Comparison of ENCODE assay signal across 9 mouse cellular contexts in genomic region chr4:53595246-53596062, GRCm38 (mm10). TPM values are rescaled to one million over a fixed set of nuclear protein-coding genes. Genes with fewer than 3 reads are reported as not detected.
DNase-seq lines count a peak whose midpoint lies in the region; ATAC-seq lines count a peak whose summit lies in the region.
"Had no signal": no experiment of that assay in that cellular context is flagged by ENCODE, and none has a peak within 500 bp of the region (broad histone marks: within the 10 kb centered on the region; RNA-seq: fewer than 3 reads in every experiment).

No protein-coding gene starts in this region.

- 0 out of 2 replicates have a peak, but pooled peaks cover 9% of the 10 kb centered on the region for H3K4me1 ChIP-seq in intestine, embryonic 15.5 days (replicated peaks)
- H3K4me1 ChIP-seq in midbrain, embryonic 15.5 days: 0 out of 2 replicates have a peak, but pooled peaks cover 6% of the 10 kb centered on the region
- H3K4me1 ChIP-seq: embryonic facial prominence, embryonic 15.5 days had no signal

- no peaks in the 10 kb centered on the region for H3K9me3 ChIP-seq in intestine, embryonic 15.5 days
- H3K9me3 ChIP-seq in midbrain, embryonic 15.5 days: no peaks in the 10 kb centered on the region
- H3K9me3 ChIP-seq: embryonic facial prominence, embryonic 15.5 days had no signal

- peak; percentile 94 for ATAC-seq in intestine, embryonic 15.5 days
- peak; percentile 46 for ATAC-seq in midbrain, embryonic 15.5 days (replicated peaks)

- intact Hi-C loops in left cerebral cortex, postnatal 4 days (cut with DNase I): loop anchor here (10.0 kb wide), 2 partner anchors 481 to 561 kb away; no protein-coding TSS in a partner anchor

- WGBS in intestine, embryonic 15.5 days: 55% methylated on average over 12 of the region's 12 CpGs
- 31% methylated on average over 12 of the region's 12 CpGs for WGBS in large intestine, adult 2 months
- 56% methylated on average over 12 of the region's 12 CpGs for WGBS in midbrain, embryonic 15.5 days

- H3K36me3 ChIP-seq in intestine, embryonic 15.5 days: no peaks in the 10 kb centered on the region
- H3K36me3 ChIP-seq in midbrain, embryonic 15.5 days (replicated peaks): no peaks in the 10 kb centered on the region
- H3K36me3 ChIP-seq: embryonic facial prominence, embryonic 15.5 days had no signal

- H3K9ac ChIP-seq in intestine, embryonic 15.5 days: no peak overlapping the region
- H3K9ac ChIP-seq in midbrain, embryonic 15.5 days: no peak overlapping the region
- H3K9ac ChIP-seq: embryonic facial prominence, embryonic 15.5 days had no signal

- peak overlapping the region; percentile 66 for H3K27ac ChIP-seq in intestine, embryonic 15.5 days
- no peak overlapping the region for H3K27ac ChIP-seq in midbrain, embryonic 15.5 days
- H3K27ac ChIP-seq: embryonic facial prominence, embryonic 15.5 days had no signal

- H3K4me2 ChIP-seq in intestine, embryonic 15.5 days (replicated peaks): peak overlapping the region; percentile 25
- H3K4me2 ChIP-seq in midbrain, embryonic 15.5 days: no peak overlapping the region
- H3K4me2 ChIP-seq: embryonic facial prominence, embryonic 15.5 days had no signal

- H3K27me3 ChIP-seq in intestine, embryonic 15.5 days (replicated peaks): no peaks in the 10 kb centered on the region
- no peaks in the 10 kb centered on the region for H3K27me3 ChIP-seq in midbrain, embryonic 15.5 days (replicated peaks)
- H3K27me3 ChIP-seq: embryonic facial prominence, embryonic 15.5 days had no signal

- peak; percentile 9 for DNase-seq in left cerebral cortex, postnatal 4 days
- DNase-seq in left cerebral cortex, adult 8-10 months (ENCODE audit: low spot score in 2 of 2): no peak
- peak; percentile 28 for DNase-seq in large intestine, adult 2 months (ENCODE audit: low read depth, low spot score)
- DNase-seq in cerebellum, postnatal 25 days: no peak
- no peak for DNase-seq in thymus, adult 18-20 months
- DNase-seq: cerebellum, postnatal 14 days had no signal

- no peak overlapping the region for H3K4me3 ChIP-seq in intestine, embryonic 15.5 days (replicated peaks)
- no peak overlapping the region for H3K4me3 ChIP-seq in midbrain, embryonic 15.5 days
- H3K4me3 ChIP-seq: embryonic facial prominence, embryonic 15.5 days had no signal

RNA-seq across cellular contexts. Expression of gene Fsd1l, which starts 35.8 kb away (rescaled TPM):
- total RNA-seq in left cerebral cortex, postnatal 4 days (2021): 10 to 100 TPM; 71.5 to 80.9 TPM
- total RNA-seq in left cerebral cortex, adult 8-10 months (2022): 10 to 100 TPM; 30.4 to 36.6 (median 33.3) TPM
- polyA plus RNA-seq in intestine, embryonic 15.5 days (2015; fragmentation: Nextera tagmentation; extraction: Ambion mirVana): 11.9 and 15.0 TPM in 2 replicates
- 1.3 and 2.2 TPM in 2 replicates for polyA plus RNA-seq in large intestine, adult 2 months (2012; rRNA removed)
- polyA plus RNA-seq in midbrain, embryonic 15.5 days (2015; fragmentation: Nextera tagmentation; extraction: Ambion mirVana): 35.4 and 42.7 TPM in 2 replicates

Comparison
In these comparisons a context has a peak if more than half of its experiments do, and no peak if none do; other contexts are left out.
1. DNase-seq: peak in left cerebral cortex, postnatal 4 days (single experiment) and large intestine, adult 2 months (single experiment); none in left cerebral cortex, adult 8-10 months (0 of 2), cerebellum, postnatal 25 days (0 of 2) and thymus, adult 18-20 months (0 of 2).